Mouse (Mus musculus): Measurements from ENCODE around the gene Hcrtr2. TPM values are rescaled to one million over a fixed set of nuclear protein-coding genes. Genes with fewer than 3 reads are reported as not detected.

Gene Hcrtr2
- 0.06 and 0.11 TPM in 2 replicates for polyA plus RNA-seq (2015; fragmentation: Nextera tagmentation; extraction: Ambion mirVana)

DNA sequence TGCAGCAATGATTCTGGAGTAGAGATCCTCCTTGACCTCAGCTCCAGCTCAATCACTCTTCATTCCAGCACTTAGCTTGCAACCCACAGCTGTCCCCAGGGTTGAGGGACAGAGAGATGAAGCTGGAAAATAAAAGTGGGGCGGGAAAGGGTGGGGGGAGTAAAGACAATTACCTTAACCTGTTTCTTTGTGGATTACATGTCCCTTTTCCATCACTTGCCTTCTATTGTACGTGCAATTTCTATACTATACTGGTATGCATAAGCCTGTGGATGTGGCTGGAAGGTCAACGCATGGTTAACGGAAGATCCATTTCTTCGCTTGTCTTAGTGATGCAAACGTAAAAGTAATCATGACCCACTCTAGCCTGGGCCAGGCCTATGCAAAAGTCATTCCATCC, at the start of gene Hcrtr2:
Gene Hcrtr2 (minus strand): TSS at position 101 of the 400 bp plus-strand sequence.

GRCm38 (mm10) chr9:76213557-76213956, 110.1 kb downstream of the Hcrtr2 start, which contains the start of gene Gfral:
Gene Gfral (minus strand): TSS chr9:76213657.

Other genes with a start within 250 kb of the Hcrtr2 start
- not detected in 2 replicates for gene Gfral, start 110.2 kb downstream of the Hcrtr2 start, polyA plus RNA-seq (2015; fragmentation: Nextera tagmentation; extraction: Ambion mirVana)
- gene Fam83b, start 243.3 kb upstream of the Hcrtr2 start, polyA plus RNA-seq (2015; fragmentation: Nextera tagmentation; extraction: Ambion mirVana) = 0.19 TPM in 1 of 2 replicates, not detected in the other

All from skeletal muscle tissue, postnatal 0 days (tissue).